Mouse (Mus musculus) retina, embryonic 14.5 days (tissue): ENCODE results near the gene Smyd5.
"Not testable (repeated sequence)": the region's sequence is repeated elsewhere in the genome, so short reads cannot be mapped to it uniquely, and the experiment has no call there.

Experiments
- DNase-seq: peaks from one replicate; pipeline ENCODE4 v3.0.0-alpha.2; 2015; ENCODE audit warnings: low spot score

Gene Smyd5

GRCm38 (mm10) chr6:85450140-85450539, 18.4 kb downstream of the Smyd5 start:
- not testable (repeated sequence) for DNase-seq

GRCm38 (mm10) chr6:85450697-85451663, 19.2 kb downstream of the Smyd5 start, which contains the start of gene Cct7:
Gene Cct7 (plus strand): TSS chr6:85451514.
- peak; percentile 100 for DNase-seq

GRCm38 (mm10) chr6:85451664-85452410, 20.0 kb downstream of the Smyd5 start, which contains the start of gene Pradc1:
Gene Pradc1 (minus strand): TSS chr6:85451970.
- peak; percentile 99 for DNase-seq

DNA sequence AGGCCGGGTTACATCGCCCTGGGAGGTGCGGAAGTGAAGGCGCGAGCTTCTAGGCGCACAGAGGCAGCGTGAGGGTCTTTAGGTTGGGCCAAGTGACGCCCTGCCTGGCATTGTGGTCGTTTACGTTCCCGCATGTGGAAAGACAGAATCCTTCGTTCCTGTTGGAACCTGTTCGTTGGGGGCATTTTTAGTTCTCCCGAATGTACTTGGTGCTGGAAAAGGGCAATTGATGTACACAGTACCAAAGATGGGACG, 20.5 kb downstream of the Smyd5 start:
- no peak for DNase-seq

DNA sequence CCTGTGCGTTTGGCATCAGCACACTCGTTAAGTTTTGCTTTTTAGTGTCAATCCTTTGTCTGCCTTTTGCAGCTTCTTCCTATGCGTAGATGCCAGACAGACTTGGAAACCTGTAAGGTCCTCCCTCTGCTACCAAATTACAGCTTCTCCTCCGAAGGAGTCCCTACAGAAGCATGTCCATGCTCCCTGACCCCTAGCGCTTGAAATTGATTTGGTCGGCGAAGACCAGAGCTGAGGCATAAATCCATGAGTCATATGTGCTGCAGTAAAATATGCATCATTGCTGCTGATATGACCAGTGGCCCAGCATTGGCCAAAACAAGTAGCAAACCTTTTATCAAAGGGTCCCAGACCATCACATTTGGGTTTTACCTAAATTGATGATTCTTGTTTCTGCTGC, 21.0 kb downstream of the Smyd5 start:
- peak; percentile 21 for DNase-seq

GRCm38 (mm10) chr6:85459621-85460020, 27.8 kb downstream of the Smyd5 start:
- no peak for DNase-seq

- peak; percentile 64 for DNase-seq
Measured at GRCm38 (mm10) chr6:85465381-85465780, 33.6 kb downstream of the Smyd5 start.

GRCm38 (mm10) chr6:85469660-85470430, 38.1 kb downstream of the Smyd5 start:
- no peak for DNase-seq

DNA sequence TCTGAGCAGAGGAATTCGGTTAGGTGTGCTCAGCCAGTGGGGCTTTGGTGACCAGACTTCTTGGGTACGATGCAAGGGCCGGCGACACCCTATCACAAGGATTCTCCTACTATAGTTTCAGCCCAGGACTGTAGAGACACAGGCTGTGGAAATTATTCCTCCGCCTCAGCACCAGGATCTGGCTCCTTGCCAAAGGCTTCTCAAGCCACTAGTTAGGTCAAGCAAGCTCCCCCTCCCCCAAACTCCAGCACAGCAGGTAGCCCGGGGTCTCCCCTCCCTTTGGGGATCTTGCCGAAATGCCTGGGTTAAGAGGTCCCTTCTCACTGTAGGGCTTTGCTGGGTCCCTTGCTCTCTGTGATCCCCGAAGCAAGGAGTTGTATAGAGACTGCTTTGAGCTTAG, 40.2 kb downstream of the Smyd5 start:
- DNase-seq, result no peak

GRCm38 (mm10) chr6:85472542-85472941, 40.8 kb downstream of the Smyd5 start:
- DNase-seq, result no peak

GRCm38 (mm10) chr6:85475581-85475980, 43.8 kb downstream of the Smyd5 start:
- no peak for DNase-seq

DNA sequence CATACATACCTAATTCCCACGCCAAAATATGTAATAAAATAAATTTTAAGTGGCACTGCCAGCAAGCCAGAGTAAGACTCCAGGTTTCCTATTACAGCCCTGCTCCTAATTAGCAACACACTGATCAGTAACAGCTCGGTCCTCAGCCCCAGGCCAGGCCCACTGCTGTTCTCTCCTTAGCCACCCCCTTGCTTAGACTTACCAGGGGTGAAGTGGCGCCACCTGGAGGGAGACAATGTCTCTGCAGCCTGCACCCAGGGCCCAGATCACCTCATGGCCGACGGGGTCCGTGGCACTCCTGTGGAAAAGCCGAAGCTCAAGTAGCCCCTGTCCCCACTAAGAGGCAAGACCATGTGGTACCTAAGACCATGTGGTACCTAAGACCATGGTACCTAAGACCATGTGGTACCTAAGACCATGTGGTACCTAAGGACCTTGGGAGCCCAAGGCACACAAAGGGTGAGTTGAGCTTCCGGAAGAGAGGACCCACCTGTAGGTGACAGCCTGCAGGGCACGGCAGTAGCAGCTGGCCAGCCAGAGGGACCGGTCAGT, 45.7 kb downstream of the Smyd5 start:
- peak; percentile 55 for DNase-seq

- no peak for DNase-seq
Measured at GRCm38 (mm10) chr6:85478416-85478815, 46.6 kb downstream of the Smyd5 start.

DNA sequence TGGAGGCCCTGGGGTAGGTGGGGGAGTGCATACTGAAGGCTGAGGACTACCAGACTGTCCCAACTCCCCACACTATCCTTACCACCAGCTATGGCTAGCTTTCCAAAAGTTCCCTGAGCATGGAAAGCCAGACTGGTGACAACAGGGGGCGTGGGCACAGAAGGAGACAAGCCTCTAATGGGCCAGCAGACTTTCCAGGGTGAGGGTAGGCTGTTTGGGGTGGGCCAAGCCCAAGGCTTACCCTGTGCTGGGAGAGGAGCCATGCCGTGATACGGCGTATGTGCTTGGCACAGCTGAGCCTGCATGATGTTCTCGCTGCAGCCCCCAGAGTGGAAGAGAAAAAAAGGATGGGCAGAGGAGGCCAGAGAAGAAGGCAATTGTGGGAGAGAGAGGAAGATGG, 48.2 kb downstream of the Smyd5 start:
- no peak for DNase-seq

- DNase-seq, result no peak
Measured at GRCm38 (mm10) chr6:85480685-85481084, 48.9 kb downstream of the Smyd5 start.

DNA sequence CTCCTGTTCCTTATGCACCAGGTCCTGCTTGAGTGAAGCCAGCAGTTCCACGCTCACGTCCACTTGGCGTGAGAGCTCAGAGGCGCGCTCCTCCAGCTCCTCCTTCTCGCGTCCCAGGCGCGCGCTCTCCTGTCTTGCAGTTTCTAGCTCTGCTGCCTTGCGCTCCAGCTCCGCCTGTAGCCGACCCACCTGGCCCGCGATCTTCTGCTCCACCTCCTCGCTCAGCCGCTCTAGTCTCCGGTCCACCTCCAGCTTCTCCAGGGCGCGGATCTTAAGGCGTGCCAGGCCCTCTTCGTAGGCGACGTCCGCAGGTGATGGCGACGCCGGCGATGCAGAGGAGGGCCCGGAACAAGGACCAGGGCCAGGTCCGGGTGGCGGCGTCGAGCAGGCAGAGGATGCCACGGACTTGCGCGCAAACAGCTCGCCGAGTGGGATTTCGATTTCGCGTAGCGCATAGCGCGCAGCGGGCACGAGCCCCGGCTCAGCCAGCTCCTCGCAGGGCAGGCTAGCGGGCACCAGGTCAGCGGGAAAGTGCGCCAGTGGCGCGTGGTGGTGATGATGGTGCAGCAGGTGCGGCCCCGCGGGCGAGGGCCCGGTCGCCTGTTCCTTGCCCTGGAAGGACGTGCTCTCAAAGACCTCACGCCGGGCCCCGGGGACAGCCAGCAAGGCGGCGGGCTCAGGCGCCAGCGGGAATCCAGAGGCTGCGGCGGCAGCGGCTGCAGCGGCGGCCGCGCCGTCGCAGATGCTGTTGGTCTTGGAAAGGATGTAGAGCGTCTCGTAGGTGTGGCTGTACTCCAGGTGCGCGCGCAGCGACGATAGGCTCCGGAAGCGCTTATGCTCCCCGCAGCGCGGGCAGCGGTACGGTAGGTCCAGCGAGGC, 52.3 kb downstream of the Smyd5 start:
- peak; percentile 24 for DNase-seq

- DNase-seq, result no peak
Measured at GRCm38 (mm10) chr6:85485738-85486137, 53.9 kb downstream of the Smyd5 start.

DNA sequence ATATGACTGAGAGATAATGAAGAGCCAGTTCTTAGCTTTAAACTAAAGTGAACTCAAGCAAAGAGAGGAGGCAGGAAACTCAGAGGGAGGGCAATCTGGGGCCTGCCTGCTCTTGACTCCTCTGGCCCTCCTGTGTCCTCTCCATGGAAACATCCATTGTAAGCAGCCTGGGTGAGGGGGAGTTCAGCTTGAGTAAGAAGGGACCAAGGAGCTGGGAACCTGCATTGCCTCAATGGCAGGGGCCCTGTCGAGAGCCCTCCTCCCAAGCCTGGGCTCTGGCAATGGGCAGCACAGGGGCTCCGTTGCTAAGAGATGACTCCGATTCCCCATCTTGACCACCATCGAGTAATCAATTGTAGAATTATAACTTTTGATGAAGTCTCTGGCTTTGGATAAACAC, 56.7 kb downstream of the Smyd5 start:
- no peak for DNase-seq

DNA sequence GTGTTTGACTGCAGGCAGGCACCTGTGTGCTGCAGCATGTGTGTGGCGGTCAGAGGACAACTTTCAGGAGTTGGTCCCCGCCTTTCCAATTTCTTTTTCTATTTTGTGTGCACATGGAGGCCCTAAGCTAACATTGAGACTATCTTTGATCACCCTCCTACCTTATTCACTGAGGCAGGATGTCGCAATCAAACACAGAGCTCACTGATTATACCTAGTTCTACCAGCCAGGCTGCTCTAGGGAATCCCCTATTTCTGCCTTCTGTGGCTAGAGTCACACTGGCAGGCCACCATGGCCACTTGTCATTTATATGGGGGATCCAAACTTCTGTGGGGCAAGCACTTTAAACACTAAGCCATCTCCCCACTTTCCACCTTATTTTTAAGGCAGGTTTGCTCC, 57.9 kb downstream of the Smyd5 start:
- no peak for DNase-seq

DNA sequence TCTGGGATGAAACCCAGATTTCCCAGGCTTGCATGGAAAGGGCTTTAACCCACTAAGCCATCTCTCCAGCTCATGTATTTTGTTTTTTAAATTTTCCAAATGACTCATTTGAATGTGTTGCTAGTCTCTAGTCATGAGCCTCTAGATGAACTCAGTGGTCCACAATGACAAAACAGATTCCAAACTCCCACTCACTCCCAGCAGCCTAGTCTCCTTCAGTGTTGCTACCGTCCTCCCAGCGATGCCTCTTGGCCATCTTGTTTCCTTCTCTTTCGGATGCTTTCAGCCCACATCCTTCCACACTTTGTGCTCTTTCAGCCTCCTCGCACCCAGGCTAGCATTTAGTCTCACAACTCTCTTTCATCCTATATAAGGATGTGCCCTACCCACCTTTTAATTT, 58.5 kb downstream of the Smyd5 start:
- DNase-seq, result no peak

DNA sequence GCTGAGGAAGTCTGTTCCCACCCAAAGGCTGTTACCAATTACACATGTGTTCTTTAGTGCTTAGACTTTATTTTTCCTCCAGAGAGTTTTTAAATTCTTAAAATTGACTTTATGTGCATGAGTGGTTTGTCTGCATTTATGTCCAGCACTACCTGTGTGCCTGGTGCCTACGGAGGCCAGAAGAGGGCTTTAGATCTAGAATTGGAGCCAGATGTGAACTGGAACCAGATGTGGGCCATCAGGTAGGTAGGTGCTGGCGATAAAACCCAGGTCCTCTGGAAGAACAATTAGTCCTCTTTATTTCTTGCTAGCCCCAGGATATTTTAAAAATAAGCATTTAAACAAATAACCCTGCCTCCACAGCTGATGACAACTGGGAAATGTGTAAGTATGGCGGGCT, 59.8 kb downstream of the Smyd5 start:
- no peak for DNase-seq
